Mouse (Mus musculus): Measurements from ENCODE around the gene Bche. TPM values are rescaled to one million over a fixed set of nuclear protein-coding genes. Genes with fewer than 3 reads are reported as not detected.

Bche gene
- polyA plus RNA-seq, 1 experiment: 2.7 TPM

GRCm38 (mm10) chr3:73667245-73668131 lies 40.7 kb downstream of the Bche start:
- Histone ChIP-seq H3K27me3 (ENCODE audit: control insufficient read depth, insufficient read depth, low read length) (no peaks in the 10 kb centered on the region), H3K27ac (ENCODE audit: insufficient read depth, low read depth, low read length) (no peak overlapping the region), H3K36me3 (ENCODE audit: control insufficient read depth, insufficient read depth, low read length) (no peaks in the 10 kb centered on the region), H3K4me3 (ENCODE audit: low read depth, low read length) (no peak overlapping the region), H3K4me1 (ENCODE audit: control insufficient read depth, insufficient read depth, insufficient read length, low read length) (peaks cover 3% of the 10 kb centered on the region; the same call in 1 of the 2 replicates)
- TF ChIP-seq POLR2A (IDR thresholded peaks at IDR 0.05; ENCODE audit: low read depth, low read length) (no peak), CTCF (IDR thresholded peaks at IDR 0.05; ENCODE audit: extremely low read depth, insufficient read length, insufficient replicate concordance, low read depth, low read length) (no peak)
- 86% methylated on average over 3 of the region's 3 CpGs for WGBS

- TF ChIP-seq CTCF (IDR thresholded peaks at IDR 0.05; ENCODE audit: extremely low read depth, insufficient read length, insufficient replicate concordance, low read depth, low read length) (no peak), POLR2A (IDR thresholded peaks at IDR 0.05; ENCODE audit: low read depth, low read length) (no peak)
- Histone ChIP-seq H3K27me3 (ENCODE audit: control insufficient read depth, insufficient read depth, low read length) (no peaks in the 10 kb centered on the region), H3K27ac (ENCODE audit: insufficient read depth, low read depth, low read length) (no peak overlapping the region), H3K4me3 (ENCODE audit: low read depth, low read length) (no peak overlapping the region), H3K36me3 (ENCODE audit: control insufficient read depth, insufficient read depth, low read length) (no peaks in the 10 kb centered on the region), H3K4me1 (ENCODE audit: control insufficient read depth, insufficient read depth, insufficient read length, low read length) (no peaks in the 10 kb centered on the region)
Measured at GRCm38 (mm10) chr3:73650281-73650680, 57.9 kb downstream of the Bche start.

- no peak for TF ChIP-seq CTCF (IDR thresholded peaks at IDR 0.05; ENCODE audit: extremely low read depth, insufficient read length, insufficient replicate concordance, low read depth, low read length)
- TF ChIP-seq POLR2A (IDR thresholded peaks at IDR 0.05; ENCODE audit: low read depth, low read length): no peak
- H3K27ac ChIP-seq (ENCODE audit: insufficient read depth, low read depth, low read length): no peak overlapping the region
- no peaks in the 10 kb centered on the region for H3K27me3 ChIP-seq (ENCODE audit: control insufficient read depth, insufficient read depth, low read length)
- 86% methylated on average over 2 of the region's 2 CpGs for WGBS
- no peaks in the 10 kb centered on the region for H3K36me3 ChIP-seq (ENCODE audit: control insufficient read depth, insufficient read depth, low read length)
- H3K4me1 ChIP-seq (ENCODE audit: control insufficient read depth, insufficient read depth, insufficient read length, low read length): no peaks in the 10 kb centered on the region
- H3K4me3 ChIP-seq (ENCODE audit: low read depth, low read length): no peak overlapping the region
Measured at GRCm38 (mm10) chr3:73647064-73647463, 61.2 kb downstream of the Bche start.

- Histone ChIP-seq H3K4me1 (ENCODE audit: control insufficient read depth, insufficient read depth, insufficient read length, low read length) (no peaks in the 10 kb centered on the region), H3K27ac (ENCODE audit: insufficient read depth, low read depth, low read length) (no peak overlapping the region), H3K4me3 (ENCODE audit: low read depth, low read length) (no peak overlapping the region), H3K36me3 (ENCODE audit: control insufficient read depth, insufficient read depth, low read length) (no peaks in the 10 kb centered on the region), H3K27me3 (ENCODE audit: control insufficient read depth, insufficient read depth, low read length) (no peaks in the 10 kb centered on the region)
- TF ChIP-seq CTCF (IDR thresholded peaks at IDR 0.05; ENCODE audit: extremely low read depth, insufficient read length, insufficient replicate concordance, low read depth, low read length) (no peak), POLR2A (IDR thresholded peaks at IDR 0.05; ENCODE audit: low read depth, low read length) (no peak)
- 74% methylated on average over 2 of the region's 2 CpGs for WGBS
Measured at GRCm38 (mm10) chr3:73611421-73611820, 96.8 kb downstream of the Bche start.

GRCm38 (mm10) chr3:73591757-73592533 lies 116.3 kb downstream of the Bche start:
- TF ChIP-seq POLR2A (IDR thresholded peaks at IDR 0.05; ENCODE audit: low read depth, low read length): no peak
- no peak for TF ChIP-seq CTCF (IDR thresholded peaks at IDR 0.05; ENCODE audit: extremely low read depth, insufficient read length, insufficient replicate concordance, low read depth, low read length)
- Histone ChIP-seq H3K4me1 (ENCODE audit: control insufficient read depth, insufficient read depth, insufficient read length, low read length) (no peaks in the 10 kb centered on the region), H3K4me3 (ENCODE audit: low read depth, low read length) (no peak overlapping the region), H3K27ac (ENCODE audit: insufficient read depth, low read depth, low read length) (no peak overlapping the region), H3K36me3 (ENCODE audit: control insufficient read depth, insufficient read depth, low read length) (no peaks in the 10 kb centered on the region), H3K27me3 (ENCODE audit: control insufficient read depth, insufficient read depth, low read length) (no peaks in the 10 kb centered on the region)
- 69% methylated on average over 5 of the region's 5 CpGs for WGBS
